Mouse (Mus musculus) NIH3T3 (cell line): ENCODE measurements around the gene Gm2431.
"Not testable (repeated sequence)": the region's sequence is repeated elsewhere in the genome, so short reads cannot be mapped to it uniquely, and the experiment has no call there.

Experiments used
- DNase-seq: peaks from one replicate; pipeline ENCODE4 v3.0.0-alpha.2; 2012; ENCODE audit warnings: low read depth

Gene Gm2431

GRCm38 (mm10) chr7:142258254-142258653, at the start of gene Gm2431:
TSS of gene Gm2431 (minus strand) at chr7:142258354.
- not testable (repeated sequence) for DNase-seq

- not testable (repeated sequence) for DNase-seq
Observed at GRCm38 (mm10) chr7:142303929-142304328, 45.8 kb upstream of the Gm2431 start.

- DNase-seq: no peak
Observed at GRCm38 (mm10) chr7:142303249-142303648, 45.1 kb upstream of the Gm2431 start, which contains the start of gene Krtap5-4. TSS of gene Krtap5-4 (plus strand) at chr7:142303549.

GRCm38 (mm10) chr7:142297018-142297417, 38.9 kb upstream of the Gm2431 start, which contains the start of gene Krtap5-1:
TSS of gene Krtap5-1 (minus strand) at chr7:142297118.
- not testable (repeated sequence) for DNase-seq

- not testable (repeated sequence) for DNase-seq
Observed at GRCm38 (mm10) chr7:142296108-142296507, 38.0 kb upstream of the Gm2431 start.

GRCm38 (mm10) chr7:142295418-142295817, 37.3 kb upstream of the Gm2431 start:
- no peak for DNase-seq

GRCm38 (mm10) chr7:142293851-142294250, 35.7 kb upstream of the Gm2431 start:
- DNase-seq: peak; percentile 49

GRCm38 (mm10) chr7:142285910-142286612, 27.9 kb upstream of the Gm2431 start:
- not testable (repeated sequence) for DNase-seq

- DNase-seq: peak; percentile 35
Observed at GRCm38 (mm10) chr7:142285130-142285835, 27.1 kb upstream of the Gm2431 start.

- peak; percentile 93 for DNase-seq
Observed at GRCm38 (mm10) chr7:142284615-142285080, 26.5 kb upstream of the Gm2431 start.

- peak; percentile 68 for DNase-seq
Observed at GRCm38 (mm10) chr7:142284023-142284591, 26.0 kb upstream of the Gm2431 start.

- DNase-seq: not testable (repeated sequence)
Observed at GRCm38 (mm10) chr7:142282847-142283246, 24.7 kb upstream of the Gm2431 start.

GRCm38 (mm10) chr7:142279291-142279690, 21.1 kb upstream of the Gm2431 start:
- peak; percentile 2 for DNase-seq

GRCm38 (mm10) chr7:142278183-142278582, 20.0 kb upstream of the Gm2431 start:
- peak; percentile 77 for DNase-seq

GRCm38 (mm10) chr7:142274263-142274662, 16.1 kb upstream of the Gm2431 start, which contains the start of gene Gm4559:
TSS of gene Gm4559 (minus strand) at chr7:142274363.
- not testable (repeated sequence) for DNase-seq

- DNase-seq: peak; percentile 56
Observed at GRCm38 (mm10) chr7:142255517-142255916, 2.6 kb downstream of the Gm2431 start.

GRCm38 (mm10) chr7:142249824-142250223, 8.3 kb downstream of the Gm2431 start:
- DNase-seq: peak; percentile 48

- no peak for DNase-seq
Observed at GRCm38 (mm10) chr7:142240978-142241377, 17.2 kb downstream of the Gm2431 start, which contains the start of gene Gm40460. TSS of gene Gm40460 (minus strand) at chr7:142241078.

- DNase-seq: no peak
Observed at GRCm38 (mm10) chr7:142231540-142231939, 26.6 kb downstream of the Gm2431 start.

GRCm38 (mm10) chr7:142229871-142230270, 28.3 kb downstream of the Gm2431 start, which contains the start of gene Krtap5-5:
TSS of gene Krtap5-5 (minus strand) at chr7:142229971.
- DNase-seq: peak; percentile 3

GRCm38 (mm10) chr7:142224518-142224917, 33.6 kb downstream of the Gm2431 start:
- DNase-seq: no peak

- not testable (repeated sequence) for DNase-seq
Observed at GRCm38 (mm10) chr7:142212136-142212535, 46.0 kb downstream of the Gm2431 start.
